Mouse (Mus musculus) E14TG2a.4 (cell line): ENCODE results near the gene Flvcr1.

Experiments used
- CTCF ChIP-seq: conservative IDR thresholded peaks from 2 replicates; pipeline ENCODE4 v1.5.1; 2014; ENCODE audit warnings: low read length
- NANOG ChIP-seq: IDR thresholded peaks from 2 replicates; pipeline ENCODE4 v1.6.1; 2014; ENCODE audit warnings: borderline replicate concordance, low read length, mixed read lengths

DNA sequence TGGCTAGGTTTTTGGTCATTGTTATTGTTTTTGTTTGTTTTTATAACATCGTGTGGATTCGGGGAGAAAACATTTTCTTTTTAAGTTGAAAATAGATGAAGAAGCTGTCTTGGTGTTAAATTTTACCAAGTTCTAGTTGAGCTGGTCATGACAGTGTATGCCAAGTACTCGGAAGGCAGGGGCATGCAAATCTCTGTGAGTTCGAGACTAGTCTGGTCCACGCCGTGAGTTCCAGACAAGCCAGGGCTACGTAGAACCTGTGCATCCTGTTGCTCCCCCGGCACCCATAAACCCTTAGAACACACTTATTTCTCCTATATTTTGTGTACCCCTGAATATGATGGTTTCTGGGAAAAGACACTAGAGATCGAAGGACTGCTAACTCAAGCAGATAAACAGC lies 37.7 kb upstream of the Flvcr1 start:
- TF ChIP-seq CTCF (no peak), NANOG (no peak)
